ENCODE assay signal across 19 mouse cellular contexts in the genomic region with DNA sequence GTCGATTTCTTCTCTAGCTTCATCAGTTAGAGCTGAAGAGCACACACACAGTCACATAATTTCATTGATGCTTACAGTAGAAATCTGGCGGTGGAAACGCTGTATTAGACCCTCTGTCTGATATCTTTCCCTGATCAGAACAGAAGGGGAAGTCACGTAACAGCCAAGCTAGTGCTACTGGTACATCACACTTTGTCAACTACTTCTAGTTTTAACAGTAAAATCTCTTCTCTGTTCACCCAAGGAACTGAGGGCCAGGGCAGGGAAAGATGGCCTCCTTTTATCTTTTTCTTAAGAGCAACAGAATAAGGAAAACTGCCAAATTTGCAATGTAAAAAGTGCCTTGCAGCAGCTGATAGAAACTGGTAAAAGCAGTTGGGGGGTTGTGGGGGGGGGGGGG.
"Had no signal": no experiment of that assay in that cellular context is flagged by ENCODE, and none has a peak within 500 bp of the region (broad histone marks: within the 10 kb centered on the region; RNA-seq: fewer than 3 reads in every experiment).

No protein-coding gene starts in this region.

- H3K36me3 ChIP-seq: kidney, embryonic 15.5 days; liver, embryonic 13.5 days; midbrain, embryonic 12.5 days; neural tube, embryonic 13.5 days had no signal

- ATAC-seq: lung, postnatal 0 days; midbrain, embryonic 16.5 days had no signal

- DNase-seq: kidney, adult 8-10 months; kidney, postnatal 10 days; kidney, postnatal 36 days; layer of hippocampus, postnatal 36 days; liver, embryonic 13.5 days; lung, adult 2 months; lung, postnatal 36 days; right cerebral cortex, postnatal 4 days; thymus, adult 2 months; thymus, postnatal 14 days; thymus, postnatal 4 days had no signal

- H3K27me3 ChIP-seq: kidney, embryonic 15.5 days; liver, embryonic 13.5 days; midbrain, embryonic 12.5 days; neural tube, embryonic 13.5 days had no signal

- H3K4me2 ChIP-seq: kidney, embryonic 15.5 days; liver, embryonic 13.5 days; midbrain, embryonic 12.5 days; neural tube, embryonic 13.5 days had no signal

- H3K9ac ChIP-seq: kidney, embryonic 15.5 days; liver, embryonic 13.5 days; midbrain, embryonic 12.5 days; neural tube, embryonic 13.5 days had no signal

- H3K9me3 ChIP-seq: kidney, embryonic 15.5 days; liver, embryonic 13.5 days; midbrain, embryonic 12.5 days; neural tube, embryonic 13.5 days had no signal

- H3K4me3 ChIP-seq: kidney, embryonic 15.5 days; left cerebral cortex, adult 2 months; liver, embryonic 13.5 days; midbrain, embryonic 12.5 days; myocyte; neural tube, embryonic 13.5 days had no signal

- H3K27ac ChIP-seq: kidney, embryonic 15.5 days; left cerebral cortex, adult 2 months; liver, embryonic 13.5 days; midbrain, embryonic 12.5 days; neural tube, embryonic 13.5 days; stomach, postnatal 0 days had no signal

- H3K4me1 ChIP-seq: midbrain, embryonic 12.5 days; neural tube, embryonic 13.5 days had no signal
